Mouse (Mus musculus): ENCODE results near the gene Prpf6.

Gene Prpf6

GRCm38 (mm10) chr2:181591528-181592085 is at the start of gene Prpf6:
TSS of gene Prpf6 (plus strand) at chr2:181591868.
- DNase-seq, result no peak

DNA sequence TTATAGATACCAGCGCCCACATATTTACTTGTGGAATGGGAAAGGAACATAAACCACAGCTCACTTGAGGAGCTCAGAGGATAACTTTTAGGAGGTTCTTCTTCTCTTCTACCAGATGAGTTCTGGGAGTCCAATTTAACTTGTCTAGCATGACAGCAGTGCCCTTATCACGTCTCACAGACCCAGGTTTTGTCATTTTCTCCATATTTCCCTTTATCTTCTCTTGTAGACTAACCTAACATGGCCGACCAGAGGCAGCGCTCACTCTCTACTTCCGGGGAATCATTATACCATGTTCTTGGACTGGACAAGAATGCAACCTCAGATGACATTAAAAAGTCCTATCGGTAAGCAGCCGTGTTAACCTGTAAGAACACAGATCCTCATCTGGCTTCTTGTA is 45.5 kb upstream of the Prpf6 start:
- DNase-seq, result no peak

DNA sequence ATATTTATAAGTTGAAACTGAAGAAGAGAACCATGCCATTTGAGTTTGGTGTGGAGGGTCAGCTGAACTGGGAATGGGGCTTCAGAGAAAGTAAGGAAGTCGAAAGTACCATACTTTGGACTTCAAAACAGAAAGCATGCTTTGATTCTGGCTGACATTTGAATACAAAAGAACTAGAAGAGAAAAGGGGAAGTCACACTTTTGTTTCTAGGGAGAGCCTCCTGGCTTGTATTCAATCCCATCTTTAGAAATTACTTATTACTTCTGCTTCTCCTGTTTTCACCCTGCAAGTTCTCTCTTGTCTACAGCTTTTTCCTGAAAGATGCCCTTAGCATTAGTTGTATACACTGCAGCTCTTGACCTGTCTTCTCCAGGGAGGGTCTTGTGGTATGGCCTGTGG is 43.4 kb upstream of the Prpf6 start:
- no peak for DNase-seq

- DNase-seq, result no peak
Measured at GRCm38 (mm10) chr2:181548682-181549081, 43.0 kb upstream of the Prpf6 start.

- no peak for DNase-seq
Measured at GRCm38 (mm10) chr2:181550233-181550632, 41.4 kb upstream of the Prpf6 start.

- DNase-seq, result no peak
Measured at GRCm38 (mm10) chr2:181553772-181554171, 37.9 kb upstream of the Prpf6 start.

- no peak for DNase-seq
Measured at GRCm38 (mm10) chr2:181567338-181567737, 24.3 kb upstream of the Prpf6 start.

GRCm38 (mm10) chr2:181568272-181569008 is 23.2 kb upstream of the Prpf6 start:
- no peak for DNase-seq

- no peak for DNase-seq
Measured at GRCm38 (mm10) chr2:181569856-181570255, 21.8 kb upstream of the Prpf6 start.

GRCm38 (mm10) chr2:181570375-181570774 is 21.3 kb upstream of the Prpf6 start:
- DNase-seq, result no peak

- DNase-seq, result peak; percentile 73
Measured at GRCm38 (mm10) chr2:181570921-181571595, 20.6 kb upstream of the Prpf6 start.

- peak in 1 of 2 experiments; percentile 29 for DNase-seq
Measured at GRCm38 (mm10) chr2:181571941-181572670, 19.6 kb upstream of the Prpf6 start.

- peak; percentile 52 to 59 for DNase-seq
Measured at GRCm38 (mm10) chr2:181572921-181573920, 18.4 kb upstream of the Prpf6 start.

- DNase-seq, result peak in 1 of 2 experiments; percentile 3
Measured at GRCm38 (mm10) chr2:181573961-181574360, 17.7 kb upstream of the Prpf6 start.

DNA sequence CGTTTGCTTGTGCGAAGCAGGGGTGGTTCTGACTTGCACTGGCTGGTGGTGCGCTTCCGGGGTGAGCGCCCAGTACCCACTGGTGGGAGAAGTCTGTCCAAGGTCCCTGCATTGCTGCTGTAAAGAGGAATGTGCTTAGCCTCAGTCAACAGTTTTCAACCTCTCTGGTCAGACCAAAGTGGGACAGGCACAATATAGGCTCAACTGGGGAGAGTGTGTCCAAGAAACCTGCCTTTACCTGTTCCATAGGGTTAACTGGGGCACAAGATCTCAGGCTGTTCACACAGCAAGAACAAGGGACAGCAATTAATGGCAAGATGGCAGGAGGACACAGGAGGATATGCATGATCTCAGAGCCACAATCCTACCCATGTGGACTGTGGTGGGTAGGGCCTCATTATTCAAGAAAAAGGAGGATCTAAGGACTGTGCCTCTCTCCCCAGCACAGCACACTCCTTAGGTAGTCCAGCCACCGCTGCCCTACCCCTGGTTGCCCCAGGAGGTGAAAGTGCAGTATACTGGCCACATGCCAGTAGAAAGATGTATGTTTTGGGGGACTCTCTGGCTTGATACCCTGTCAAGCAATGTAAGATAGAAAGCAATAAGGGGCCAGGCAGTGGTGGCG is 16.6 kb upstream of the Prpf6 start:
- no peak for DNase-seq

- DNase-seq, result peak in 1 of 2 experiments; percentile 0
Measured at GRCm38 (mm10) chr2:181576613-181577012, 15.1 kb upstream of the Prpf6 start.

GRCm38 (mm10) chr2:181577126-181577525 is 14.5 kb upstream of the Prpf6 start:
- peak; percentile 3 to 12 for DNase-seq

DNA sequence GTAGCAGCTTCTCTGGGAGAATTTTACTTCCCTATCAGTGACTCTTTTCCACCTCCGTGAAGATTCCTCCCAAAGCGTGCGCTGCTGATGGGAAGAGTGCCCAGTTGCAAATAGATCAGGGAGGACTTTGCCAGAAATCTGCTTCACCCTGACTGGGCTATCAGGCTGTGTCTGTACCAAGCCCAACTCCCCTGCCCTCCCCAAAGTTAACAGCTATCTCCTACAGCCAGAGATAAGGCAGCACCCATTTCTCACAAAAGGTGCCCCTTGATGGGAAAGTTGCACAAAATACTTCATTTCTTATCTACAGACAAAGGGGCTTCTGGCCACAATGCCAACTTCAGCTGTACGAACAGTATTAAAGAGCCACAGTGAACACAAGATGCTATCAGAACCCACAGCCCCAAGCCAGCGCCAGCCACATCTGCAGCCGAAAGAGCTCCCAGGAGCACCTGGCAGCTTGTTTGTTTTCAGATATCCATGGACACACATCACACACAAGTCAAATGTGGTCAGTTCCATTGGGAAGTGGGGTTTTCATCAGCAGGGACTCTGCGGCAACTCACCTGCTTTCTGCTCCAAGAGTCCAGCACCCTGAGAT is 13.6 kb upstream of the Prpf6 start:
- DNase-seq, result peak; percentile 47 to 49

GRCm38 (mm10) chr2:181578790-181579618 is 12.7 kb upstream of the Prpf6 start:
- DNase-seq, result peak; percentile 6 to 13

GRCm38 (mm10) chr2:181579681-181580080 is 12.0 kb upstream of the Prpf6 start:
- DNase-seq, result no peak

All from cerebellum, postnatal 36 days (tissue).